Mouse (Mus musculus) testis, adult 2 months (tissue): Measurements from ENCODE around the gene Zp1. TPM values are rescaled to one million over a fixed set of nuclear protein-coding genes. Genes with fewer than 3 reads are reported as not detected.
A peak's percentile ranks its signal among the peaks of the same experiment; 100 is the strongest.

Experiments used
- H3K27ac ChIP-seq: fragments of 200-500 bp; 2 replicates; pipeline ENCODE4 v1.5.1; 2012; ENCODE audit warnings: low read depth, low read length; ENCODE audit not compliant: control insufficient read depth, insufficient read depth
- H3K27me3 ChIP-seq: fragments of 200-500 bp; 2 replicates; pipeline ENCODE4 v1.6.1; 2012; ENCODE audit warnings: mild to moderate bottlenecking, low read length, moderate library complexity; ENCODE audit not compliant: control insufficient read depth, insufficient read depth
- H3K36me3 ChIP-seq: fragments of 200-500 bp; 2 replicates; pipeline ENCODE4 v1.6.1; 2012; ENCODE audit warnings: mild to moderate bottlenecking, low read length; ENCODE audit not compliant: control insufficient read depth, insufficient read depth
- H3K4me1 ChIP-seq: fragments of 200-500 bp; 2 replicates; pipeline ENCODE4 v1.6.1; 2012; ENCODE audit warnings: low read length; ENCODE audit not compliant: control insufficient read depth, insufficient read depth
- H3K4me3 ChIP-seq: fragments of 200-500 bp; 2 replicates; pipeline ENCODE4 v1.5.1; 2012; ENCODE audit warnings: low read depth, mild to moderate bottlenecking, low read length, moderate library complexity, mixed read lengths; ENCODE audit not compliant: control insufficient read depth
- CTCF ChIP-seq: fragments of 200-500 bp; IDR thresholded peaks from 2 replicates; pipeline ENCODE4 v1.5.1; 2012; ENCODE audit warnings: low read depth, mild to moderate bottlenecking, inconsistent platforms, low read length, moderate library complexity; ENCODE audit not compliant: control insufficient read depth, insufficient read depth, insufficient replicate concordance
- POLR2A ChIP-seq: fragments of 200-500 bp; IDR thresholded peaks from 2 replicates; pipeline ENCODE4 v1.6.1; 2012; ENCODE audit warnings: low read depth, mild to moderate bottlenecking, inconsistent platforms, low read length, moderate library complexity; ENCODE audit not compliant: control insufficient read depth
- polyA plus RNA-seq: library from polyadenylated mRNA; depleted of rRNA; stranded (reverse); fragments of >200 nt; gene quantifications from 2 replicates; pipeline ENCODE4 v1.2.3, GENCODE M21; 2012

The Zp1 gene
- polyA plus RNA-seq, 1 experiment, result 0.15 TPM

DNA sequence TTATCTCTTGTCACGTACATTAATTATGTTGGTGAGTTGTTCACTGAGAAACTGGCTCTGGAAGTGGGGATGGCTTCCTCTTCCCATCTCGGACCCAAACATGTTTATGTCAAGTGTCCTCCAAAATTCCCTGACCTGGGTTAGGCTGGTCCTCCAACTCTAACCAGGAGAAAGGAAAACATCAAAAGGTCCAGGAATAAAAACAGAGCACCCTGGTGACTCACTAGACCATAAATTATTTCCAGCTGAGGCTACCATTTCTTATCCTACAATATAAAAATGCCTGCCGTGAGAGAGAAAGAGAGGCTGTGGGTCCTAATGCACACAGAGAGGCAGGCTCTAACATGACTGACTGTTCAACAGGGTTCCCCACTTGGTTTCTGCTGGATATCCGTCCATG lies 3.8 kb upstream of the Zp1 start:
- Histone ChIP-seq H3K4me1 (no peaks in the 10 kb centered on the region), H3K36me3 (no peaks in the 10 kb centered on the region), H3K27me3 (no peaks in the 10 kb centered on the region), H3K4me3 (no peak overlapping the region), H3K27ac (no peak overlapping the region)
- TF ChIP-seq CTCF (no peak), POLR2A (no peak)

DNA sequence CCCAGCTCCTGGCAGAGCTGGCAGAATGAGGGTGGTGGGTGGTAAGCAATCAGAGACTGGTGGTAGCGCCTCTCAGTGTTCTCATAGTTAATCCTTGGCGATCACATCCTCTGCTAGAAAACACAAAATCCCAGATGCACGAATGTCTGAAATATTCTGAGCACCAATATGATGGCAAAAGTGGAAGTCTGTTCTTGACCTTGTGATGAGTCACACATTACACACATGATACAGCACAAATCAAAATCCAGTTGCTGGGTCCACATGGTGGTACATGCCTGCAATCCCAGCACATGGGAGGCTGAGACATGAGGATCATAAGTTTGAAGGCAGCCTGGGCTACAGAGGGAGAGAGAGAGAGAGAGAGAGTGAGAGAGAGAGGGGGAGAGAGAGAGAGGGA lies 626 bp upstream of the Zp1 start:
- H3K27ac ChIP-seq, result no peak overlapping the region
- H3K36me3 ChIP-seq, result no peaks in the 10 kb centered on the region
- H3K4me3 ChIP-seq, result no peak overlapping the region
- no peaks in the 10 kb centered on the region for H3K27me3 ChIP-seq
- H3K4me1 ChIP-seq, result peaks cover 5% of the 10 kb centered on the region
- TF ChIP-seq CTCF (no peak), POLR2A (no peak)

DNA sequence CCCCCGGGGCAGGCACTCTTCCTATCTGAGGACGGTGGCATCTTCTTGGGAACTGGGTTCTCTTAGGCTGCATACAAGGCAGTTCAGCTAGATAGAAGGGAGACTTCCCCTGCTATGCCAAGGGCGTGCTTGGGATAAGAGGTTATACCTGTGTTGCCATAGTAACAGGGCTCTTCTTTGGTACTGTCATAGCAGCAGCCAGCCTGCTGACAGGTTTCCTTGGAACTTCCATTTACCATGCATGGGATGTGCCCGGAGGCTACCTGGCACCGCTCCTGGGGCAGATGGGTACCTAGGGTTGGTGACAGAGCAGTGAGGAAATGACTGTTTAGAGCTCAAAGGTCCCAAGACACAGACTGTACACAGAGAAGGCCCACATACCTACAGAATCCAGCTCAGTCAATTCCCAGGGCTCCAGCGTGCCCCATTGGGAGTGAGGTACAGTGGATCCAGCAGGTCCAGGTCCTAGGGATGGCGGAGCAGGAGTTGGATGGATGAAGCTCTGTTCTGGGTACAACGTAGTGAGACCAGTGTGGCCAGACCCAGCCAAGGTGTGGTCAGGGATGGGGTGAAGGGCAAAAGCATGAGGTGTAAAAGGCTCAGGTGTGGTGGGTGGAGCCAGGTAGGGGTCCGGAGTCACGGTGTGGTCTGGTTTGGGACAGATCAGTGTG lies 2.0 kb downstream of the Zp1 start:
- H3K4me3 ChIP-seq, result no peak overlapping the region
- no peaks in the 10 kb centered on the region for H3K36me3 ChIP-seq
- H3K4me1 ChIP-seq, result peaks cover 5% of the 10 kb centered on the region
- TF ChIP-seq CTCF (no peak), POLR2A (no peak)
- no peaks in the 10 kb centered on the region for H3K27me3 ChIP-seq
- H3K27ac ChIP-seq, result no peak overlapping the region

DNA sequence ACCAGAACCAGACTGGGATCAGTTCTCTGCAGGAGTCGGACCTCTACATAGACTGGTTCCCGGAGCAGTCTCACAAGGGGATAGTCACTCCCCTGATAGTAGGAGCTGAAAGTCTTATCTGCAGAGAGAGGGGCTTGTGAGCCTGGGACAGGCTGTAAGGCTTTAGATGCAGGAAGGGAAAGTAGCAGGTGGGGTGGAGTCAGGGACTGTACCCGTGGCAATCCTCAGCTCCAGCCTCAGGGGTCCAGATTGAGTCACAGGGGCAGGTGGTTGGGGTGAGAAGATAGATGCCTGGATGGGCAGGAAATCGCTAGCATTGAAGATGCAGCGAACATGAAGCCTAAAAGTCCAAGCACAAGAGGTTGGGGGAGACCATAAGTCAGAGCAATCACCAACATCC lies 3.9 kb downstream of the Zp1 start:
- Histone ChIP-seq H3K36me3 (no peaks in the 10 kb centered on the region), H3K4me3 (no peak overlapping the region), H3K27ac (no peak overlapping the region), H3K27me3 (no peaks in the 10 kb centered on the region), H3K4me1 (peaks cover 5% of the 10 kb centered on the region)
- TF ChIP-seq CTCF, result no peak
- TF ChIP-seq POLR2A, result no peak

DNA sequence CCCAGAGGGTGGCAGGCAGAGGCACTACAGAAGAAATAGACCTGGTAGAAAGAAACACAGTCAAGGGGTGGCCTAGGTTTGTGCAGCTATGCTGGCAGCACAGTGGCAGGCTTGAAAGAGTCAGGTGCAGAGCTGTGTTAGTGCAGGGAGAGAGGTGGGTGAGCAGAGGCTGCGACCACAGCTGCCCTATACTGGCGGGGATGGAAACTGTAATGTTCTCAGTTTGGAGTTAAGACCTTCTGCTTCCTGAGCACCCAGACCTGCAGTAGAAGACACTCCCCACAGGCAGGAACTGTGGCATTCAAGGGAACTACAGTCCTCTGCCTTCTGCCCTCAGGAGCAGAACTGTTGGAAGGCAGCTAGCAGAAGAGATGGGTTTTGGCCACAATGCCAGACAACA lies 5.6 kb downstream of the Zp1 start:
- Histone ChIP-seq H3K27me3 (no peaks in the 10 kb centered on the region), H3K27ac (no peak overlapping the region), H3K4me1 (peaks cover 5% of the 10 kb centered on the region), H3K4me3 (no peak overlapping the region), H3K36me3 (no peaks in the 10 kb centered on the region)
- TF ChIP-seq CTCF (no peak), POLR2A (no peak)

DNA sequence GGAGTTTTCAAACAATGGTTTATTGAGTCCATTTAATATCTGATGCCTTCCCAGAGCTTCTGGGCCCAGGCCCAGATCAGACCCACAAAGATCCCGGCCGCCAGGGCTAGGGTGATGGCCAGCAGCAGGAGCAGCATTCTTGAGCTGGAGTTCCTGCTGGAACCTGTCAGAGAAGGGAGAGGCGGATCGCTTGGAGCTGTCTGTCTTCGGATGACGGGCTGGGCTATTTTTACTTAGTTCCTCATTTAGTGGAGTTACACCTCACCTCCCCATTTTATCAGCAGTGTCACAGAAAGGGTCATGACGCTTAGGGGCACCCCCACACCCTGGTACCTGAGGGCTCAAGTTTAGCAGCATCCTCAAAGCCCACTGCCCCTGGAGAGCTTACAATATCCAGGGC lies 6.1 kb downstream of the Zp1 start:
- Histone ChIP-seq H3K4me3 (no peak overlapping the region), H3K27ac (no peak overlapping the region), H3K27me3 (no peaks in the 10 kb centered on the region), H3K36me3 (no peaks in the 10 kb centered on the region), H3K4me1 (peaks cover 8% of the 10 kb centered on the region)
- TF ChIP-seq CTCF (no peak), POLR2A (no peak)

DNA sequence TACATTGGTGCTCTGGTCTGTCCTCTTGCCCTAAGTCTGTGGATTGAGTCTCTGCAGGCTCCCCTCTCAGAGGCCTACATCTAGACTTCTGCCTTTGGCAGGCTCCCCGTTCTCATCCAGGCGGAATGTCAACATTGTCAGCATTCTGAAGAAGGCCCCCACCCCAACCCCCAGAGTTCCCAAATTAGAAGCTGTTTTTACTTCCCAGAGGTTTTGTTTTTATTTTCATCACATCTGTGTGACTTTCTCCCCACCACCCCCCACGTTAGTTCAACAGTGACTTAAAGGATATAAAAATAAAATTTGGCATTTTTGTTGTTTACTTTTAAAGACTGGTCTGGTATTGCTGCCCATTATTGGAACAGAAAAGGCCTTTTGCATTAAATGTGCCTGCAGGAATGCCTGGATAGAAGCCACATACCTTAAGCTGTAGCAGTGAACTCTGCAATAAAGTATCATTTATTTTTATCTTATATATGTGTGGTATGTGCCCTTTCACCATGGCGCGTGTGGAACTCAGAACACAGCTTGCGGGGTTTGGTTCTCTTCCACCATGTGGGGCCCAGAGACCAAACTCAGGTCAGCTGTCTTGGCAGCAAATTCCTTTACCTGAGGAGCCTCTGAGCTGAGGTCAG lies 11.2 kb downstream of the Zp1 start:
- Histone ChIP-seq H3K27me3 (no peaks in the 10 kb centered on the region), H3K27ac (no peak overlapping the region), H3K4me1 (peaks cover 5% of the 10 kb centered on the region), H3K4me3 (no peak overlapping the region), H3K36me3 (peaks cover 3% of the 10 kb centered on the region)
- TF ChIP-seq CTCF (no peak), POLR2A (no peak)

DNA sequence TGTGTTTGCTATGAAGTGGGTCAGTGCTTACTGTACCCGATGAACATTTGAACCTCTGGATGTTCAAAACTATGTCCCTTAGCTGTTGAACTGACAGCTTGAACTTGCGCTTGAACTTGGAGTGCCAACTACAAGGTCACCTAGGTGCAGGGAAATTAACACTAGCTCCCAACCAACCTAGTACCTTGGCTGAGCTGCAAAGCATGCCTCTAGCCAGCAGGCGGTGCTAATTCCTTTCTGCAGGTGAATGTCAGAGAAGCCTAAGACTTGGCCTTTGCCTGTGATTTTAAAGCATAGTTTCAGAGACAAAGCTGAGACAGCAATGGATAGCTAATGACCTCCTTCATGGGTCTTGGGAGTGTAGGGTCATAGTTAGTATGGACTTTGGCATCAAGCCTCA lies 12.5 kb downstream of the Zp1 start:
- Histone ChIP-seq H3K27ac (no peak overlapping the region), H3K4me1 (peaks cover 5% of the 10 kb centered on the region), H3K27me3 (no peaks in the 10 kb centered on the region), H3K36me3 (peaks cover 3% of the 10 kb centered on the region), H3K4me3 (no peak overlapping the region)
- TF ChIP-seq CTCF, result peak; percentile 38; the same call in 1 of the 2 replicates
- no peak for TF ChIP-seq POLR2A
